Mouse (Mus musculus): ENCODE measurements around the gene Ppp1r15a.
"Not testable (repeated sequence)": the region's sequence is repeated elsewhere in the genome, so short reads cannot be mapped to it uniquely, and the experiment has no call there.

The Ppp1r15a gene

GRCm38 (mm10) chr7:45484985-45485384 is 41.1 kb downstream of the Ppp1r15a start:
- not testable (repeated sequence) for DNase-seq (ENCODE audit: low spot score in 2 of 2)

GRCm38 (mm10) chr7:45482166-45482565 is 43.9 kb downstream of the Ppp1r15a start:
- no peak for DNase-seq (ENCODE audit: low spot score in 2 of 2)

- DNase-seq (ENCODE audit: low spot score in 2 of 2), result peak in 1 of 2 experiments; percentile 41
Observed at GRCm38 (mm10) chr7:45481374-45481927, 44.6 kb downstream of the Ppp1r15a start, which contains the start of gene Tulp2. Tulp2 (plus strand) TSS chr7:45481877.

- DNase-seq (ENCODE audit: low spot score in 2 of 2), result not testable (repeated sequence)
Observed at GRCm38 (mm10) chr7:45480310-45480709, 45.8 kb downstream of the Ppp1r15a start.

GRCm38 (mm10) chr7:45478774-45479173 is 47.3 kb downstream of the Ppp1r15a start:
- DNase-seq (ENCODE audit: low spot score in 2 of 2), result no peak

GRCm38 (mm10) chr7:45477003-45477402 is 49.1 kb downstream of the Ppp1r15a start:
- peak in 1 of 2 experiments; percentile 48 for DNase-seq (ENCODE audit: low spot score in 2 of 2)

- no peak for DNase-seq (ENCODE audit: low spot score in 2 of 2)
Observed at GRCm38 (mm10) chr7:45476453-45476852, 49.6 kb downstream of the Ppp1r15a start.

GRCm38 (mm10) chr7:45475291-45475969 is 50.6 kb downstream of the Ppp1r15a start:
- DNase-seq (ENCODE audit: low spot score in 2 of 2), result peak in 1 of 2 experiments; percentile 0
